Mouse (Mus musculus): Measurements from ENCODE around the gene Setd1a. TPM values are rescaled to one million over a fixed set of nuclear protein-coding genes. Genes with fewer than 3 reads are reported as not detected.

Gene Setd1a
- 84.5 TPM for total RNA-seq (2023)

DNA sequence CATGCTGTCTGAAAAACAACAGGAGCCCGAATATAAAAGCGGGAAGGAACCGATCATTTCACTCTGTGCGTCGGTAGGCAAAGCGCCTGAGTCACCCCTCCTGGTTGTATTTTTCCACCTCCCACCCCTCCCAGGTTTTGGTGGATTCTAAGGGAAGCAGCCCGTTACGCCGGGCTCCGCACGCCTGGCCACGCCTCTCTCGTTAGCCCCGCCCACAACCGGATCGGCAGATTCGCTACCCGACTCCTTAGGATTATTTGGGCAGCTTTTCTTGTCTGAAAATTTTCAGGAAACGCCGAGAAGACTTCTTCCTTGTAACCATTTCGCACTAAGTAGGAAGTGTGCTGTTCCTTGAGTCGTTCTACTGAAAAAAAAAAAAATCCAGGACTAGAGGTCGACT lies at the start of gene Setd1a:
Setd1a (plus strand) TSS at position 245 of the 400 bp plus-strand sequence.

DNA sequence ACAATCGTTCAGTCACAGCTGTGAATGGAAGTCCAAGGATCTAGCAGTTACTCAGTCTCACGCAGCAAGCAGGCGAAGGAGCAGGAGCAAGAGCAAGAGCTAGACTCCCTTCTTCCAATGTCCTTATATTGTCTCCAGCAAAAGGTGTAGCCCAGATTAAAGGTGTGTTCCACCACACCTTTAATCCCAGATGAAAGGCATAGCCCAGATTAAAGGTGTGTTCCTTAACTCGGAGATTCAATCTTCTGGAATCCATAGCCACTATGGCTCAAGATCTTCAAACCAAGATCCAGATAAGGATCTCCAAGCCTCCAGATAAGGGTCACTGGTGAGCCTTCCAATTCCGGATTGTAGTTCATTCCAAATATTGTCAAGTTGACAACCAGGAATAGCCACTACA lies 44.4 kb upstream of the Setd1a start, which contains the start of gene Ctf2:
Ctf2 (minus strand) TSS at position 101 of the 400 bp plus-strand sequence.

DNA sequence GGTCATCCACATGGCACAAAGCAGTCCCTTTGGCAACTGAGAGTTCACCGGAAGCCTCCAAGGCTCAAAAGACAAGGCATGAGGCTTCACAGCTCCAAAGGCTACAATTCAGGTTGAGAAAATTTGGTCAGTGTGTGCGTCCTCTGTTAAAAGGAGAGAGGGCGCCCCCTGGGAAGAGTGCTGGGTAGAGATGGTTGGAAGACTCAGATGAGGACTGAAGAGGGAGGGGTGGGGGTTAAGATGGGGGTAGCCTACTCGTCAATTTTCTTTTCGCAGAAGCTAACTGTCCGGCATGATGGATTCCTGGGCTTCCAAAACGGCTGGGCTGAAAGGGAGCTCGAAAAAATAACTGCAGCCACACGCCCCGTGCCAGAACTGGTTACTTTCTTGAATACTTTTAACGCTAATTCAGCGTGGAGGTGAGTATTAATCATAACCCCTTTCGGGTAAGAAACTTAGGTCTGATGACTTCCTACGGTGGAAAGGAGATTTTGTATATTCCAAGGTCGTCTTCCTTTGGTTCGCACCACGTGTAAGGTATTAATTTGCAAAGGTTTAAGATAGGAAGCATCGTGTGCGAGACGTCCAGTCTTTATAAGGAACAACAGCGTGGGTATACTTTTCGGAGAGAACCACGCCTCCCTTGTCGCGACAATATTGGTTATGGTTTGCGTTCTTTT lies 32.0 kb upstream of the Setd1a start, which contains the start of gene Fbxl19:
Fbxl19 (plus strand) TSS at position 178 of the 680 bp plus-strand sequence.

DNA sequence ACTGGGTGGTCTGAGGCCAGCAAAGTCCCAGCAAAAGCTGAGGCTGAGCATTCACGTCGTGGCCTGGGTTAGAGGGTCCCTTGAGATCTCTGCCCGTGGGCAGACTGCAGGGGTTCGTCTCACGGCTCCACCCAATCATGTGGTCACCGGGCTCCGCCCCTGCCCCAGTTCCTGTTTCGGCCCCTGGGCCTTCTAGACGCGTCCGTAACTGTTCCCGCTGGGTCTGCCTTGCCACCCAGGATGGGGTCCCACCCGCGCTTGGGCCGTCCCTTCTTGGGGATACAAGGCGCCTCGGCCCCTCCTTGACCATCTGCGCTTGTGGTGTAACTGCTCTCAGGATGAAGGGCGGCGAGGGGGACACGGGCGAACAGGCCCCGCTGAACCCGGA lies 6.8 kb upstream of the Setd1a start, which contains the start of gene Orai3:
Orai3 (plus strand) TSS at position 165 of the 388 bp plus-strand sequence.

DNA sequence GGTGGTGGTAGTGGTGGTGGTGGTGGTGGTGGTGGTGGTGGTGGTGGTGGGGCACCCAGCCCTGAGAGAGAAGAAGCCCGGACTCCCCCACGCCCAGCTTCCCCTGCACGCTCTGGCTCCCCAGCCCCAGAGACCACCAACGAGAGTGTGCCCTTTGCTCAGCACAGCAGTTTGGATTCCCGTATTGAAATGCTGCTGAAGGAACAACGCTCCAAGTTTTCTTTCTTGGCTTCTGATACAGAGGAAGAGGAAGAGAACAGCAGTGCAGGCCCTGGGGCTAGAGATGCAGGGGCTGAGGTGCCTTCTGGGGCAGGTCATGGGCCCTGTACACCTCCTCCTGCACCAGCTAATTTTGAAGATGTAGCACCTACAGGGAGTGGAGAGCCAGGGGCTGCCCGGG lies 8.8 kb downstream of the Setd1a start, which contains the start of gene Gm49388:
Gm49388 (plus strand) TSS at position 301 of the 400 bp plus-strand sequence.

DNA sequence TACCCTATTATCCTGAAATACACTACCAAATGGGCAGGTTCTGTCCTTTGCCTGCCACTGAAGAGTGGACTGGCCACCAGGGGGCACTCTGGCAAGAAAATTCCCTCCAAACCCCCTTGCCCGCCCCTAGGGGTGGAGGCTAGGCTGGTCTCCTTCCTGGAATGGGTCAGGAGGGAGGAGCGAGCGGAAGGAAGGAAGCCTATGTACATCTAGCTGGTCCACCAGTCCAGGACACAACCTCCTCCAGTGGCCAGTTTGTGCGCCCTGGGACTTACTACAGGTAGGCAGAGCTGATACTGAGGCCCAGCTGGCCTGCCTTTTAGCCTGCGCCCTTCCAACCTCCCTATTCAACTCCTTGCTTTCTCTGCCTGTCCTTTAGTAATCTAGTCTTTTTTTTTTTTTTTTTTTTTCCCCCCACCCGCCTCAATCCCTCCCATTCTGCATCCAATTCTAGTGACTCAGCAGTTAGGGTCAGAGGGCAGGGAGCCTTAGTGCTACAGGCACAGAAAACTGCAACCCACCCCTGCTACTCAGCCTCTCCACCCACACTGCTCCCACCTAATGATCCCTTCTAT lies 24.1 kb downstream of the Setd1a start, which contains the start of gene Hsd3b7:
Hsd3b7 (plus strand) TSS at position 170 of the 575 bp plus-strand sequence.

DNA sequence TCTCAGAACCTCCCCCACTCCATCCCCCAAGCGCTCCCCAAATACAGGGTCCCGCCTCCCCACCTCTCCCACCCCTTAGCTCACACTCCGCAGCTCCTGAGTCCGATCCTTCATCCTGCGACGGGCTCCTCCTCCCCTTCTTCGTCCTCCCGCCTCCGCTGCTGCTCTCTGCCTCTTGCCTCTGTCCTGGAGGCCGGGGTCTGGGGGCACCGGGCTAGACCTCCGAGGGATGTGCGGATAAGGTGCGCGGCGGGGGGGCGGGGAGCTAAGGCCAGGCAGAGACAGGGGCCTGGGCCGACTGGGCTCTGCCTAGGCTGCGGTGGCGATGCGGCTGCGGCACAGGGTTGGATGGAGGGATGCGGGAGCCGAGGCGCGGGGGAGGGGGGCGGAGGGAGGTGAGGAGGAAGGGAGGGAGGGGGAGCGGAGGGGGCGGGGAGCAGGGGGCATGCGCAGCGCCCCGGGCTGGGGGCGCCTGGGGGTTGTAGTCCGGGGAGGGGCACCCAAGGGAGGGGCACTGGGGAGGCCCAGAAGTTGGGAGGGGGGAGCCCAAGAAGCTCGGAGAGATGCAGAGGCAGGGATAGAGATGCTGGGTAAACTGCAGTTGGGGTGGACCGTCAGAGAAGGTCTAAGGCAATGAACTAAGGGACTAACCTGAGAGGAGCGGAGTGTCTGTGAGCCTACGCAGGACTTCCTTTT lies 47.9 kb downstream of the Setd1a start, which contains the start of the genes Stx4a and Stx1b:
Stx4a (plus strand) TSS at position 119 of the 696 bp plus-strand sequence.
Stx1b (minus strand) TSS at position 374 of the 696 bp plus-strand sequence.

Other genes with a start within 250 kb of the Setd1a start
- gene Tmem265, start 215.3 kb upstream of the Setd1a start, total RNA-seq (2023) = not detected
- gene Phkg2, start 203.3 kb upstream of the Setd1a start, total RNA-seq (2023) = 129 TPM
- gene Ccdc189, start 188.1 kb upstream of the Setd1a start, total RNA-seq (2023) = not detected
- gene Rnf40, start 187.9 kb upstream of the Setd1a start, total RNA-seq (2023) = 142 TPM
- 1.8 TPM for gene Zfp629, start 160.9 kb upstream of the Setd1a start, total RNA-seq (2023)
- 30.7 TPM for gene Bcl7c, start 67.7 kb upstream of the Setd1a start, total RNA-seq (2023)
- gene Ctf1, start 63.9 kb upstream of the Setd1a start, total RNA-seq (2023) = not detected
- gene Ctf2, start 44.5 kb upstream of the Setd1a start, total RNA-seq (2023) = not detected
- gene Fbxl19, start 32.1 kb upstream of the Setd1a start, total RNA-seq (2023) = 6.9 TPM
- 10.6 TPM for gene Orai3, start 6.9 kb upstream of the Setd1a start, total RNA-seq (2023)
- not detected for gene Gm49388, start 8.9 kb downstream of the Setd1a start, total RNA-seq (2023)
- 5.6 TPM for gene Hsd3b7, start 23.9 kb downstream of the Setd1a start, total RNA-seq (2023)
- gene Stx4a, start 47.6 kb downstream of the Setd1a start, total RNA-seq (2023) = 114 TPM
- not detected for gene Stx1b, start 47.9 kb downstream of the Setd1a start, total RNA-seq (2023)
- gene Zfp646, start 99.6 kb downstream of the Setd1a start, total RNA-seq (2023) = 89.5 TPM
- 20.5 TPM for gene Zfp668, start 100.2 kb downstream of the Setd1a start, total RNA-seq (2023)
- 0.44 TPM for gene Prss53, start 114.3 kb downstream of the Setd1a start, total RNA-seq (2023)
- gene Gm21974, start 118.8 kb downstream of the Setd1a start, total RNA-seq (2023) = not detected
- gene Vkorc1, start 118.9 kb downstream of the Setd1a start, total RNA-seq (2023) = 15.3 TPM
- gene Bckdk, start 127.4 kb downstream of the Setd1a start, total RNA-seq (2023) = 36.7 TPM
- 37.3 TPM for gene Kat8, start 135.8 kb downstream of the Setd1a start, total RNA-seq (2023)
- gene Prss8, start 153.4 kb downstream of the Setd1a start, total RNA-seq (2023) = not detected
- gene Prss36, start 170.1 kb downstream of the Setd1a start, total RNA-seq (2023) = 1.4 TPM
- gene Fus, start 190.8 kb downstream of the Setd1a start, total RNA-seq (2023) = 865 TPM
- gene Pycard, start 217.2 kb downstream of the Setd1a start, total RNA-seq (2023) = 60.1 TPM
- 2.4 TPM for gene Trim72, start 227.3 kb downstream of the Setd1a start, total RNA-seq (2023)